Mouse (Mus musculus): ENCODE results near the gene Nsun2.

DNA sequence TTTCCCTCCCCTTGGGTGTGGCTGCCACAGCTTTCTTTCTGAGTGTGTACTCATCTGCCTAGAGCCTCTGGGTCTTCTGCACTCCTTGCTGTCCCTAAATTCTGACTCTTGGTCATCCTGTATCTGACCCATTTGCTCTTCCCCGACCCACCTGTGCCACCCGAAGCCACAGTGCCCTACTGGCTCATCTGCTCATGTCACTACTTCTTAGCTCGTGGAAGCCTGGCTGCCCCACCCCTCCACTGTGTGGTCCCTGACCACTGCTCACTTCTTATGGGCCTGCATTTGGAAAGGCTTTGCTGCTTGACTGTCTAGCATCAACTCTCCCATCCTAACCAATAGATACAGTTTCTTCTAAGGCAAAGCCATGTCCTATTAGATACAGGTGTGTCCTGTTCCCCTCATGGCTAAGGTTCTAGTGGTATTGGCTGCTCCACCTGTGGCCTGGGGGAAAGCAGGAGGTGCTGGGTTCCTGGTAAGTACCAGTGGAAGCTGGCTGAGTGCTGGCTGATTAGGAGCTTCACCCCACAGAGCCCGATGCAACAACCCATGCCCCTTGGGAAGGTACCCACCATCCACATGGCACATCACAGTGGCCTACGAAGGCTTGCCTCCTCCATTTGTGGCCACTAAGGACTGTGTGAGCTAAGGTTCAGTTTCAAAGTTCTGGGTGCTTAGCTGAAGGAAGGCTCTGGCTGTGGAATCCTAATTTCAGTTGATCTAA is 139.8 kb downstream of the Nsun2 start:
- no peak for TF ChIP-seq TAL1 (IDR thresholded peaks at IDR 0.05; ENCODE audit: low read length)
- no peak for TF ChIP-seq GATA1 (IDR thresholded peaks at IDR 0.05; ENCODE audit: low read length)
